In genomic region chr1:40759751-40760445, GRCm38 (mm10) we compare ENCODE assay signal across 27 mouse cellular contexts. TPM values are rescaled to one million over a fixed set of nuclear protein-coding genes. Genes with fewer than 3 reads are reported as not detected.
DNase-seq lines count a peak whose midpoint lies in the region; ATAC-seq and TF ChIP-seq lines count a peak whose summit lies in the region.
"Had no signal": no experiment of that assay in that cellular context is flagged by ENCODE, and none has a peak within 500 bp of the region (broad histone marks: within the 10 kb centered on the region; RNA-seq: fewer than 3 reads in every experiment).

No protein-coding gene starts in this region.

- no peaks in the 10 kb centered on the region for H3K79me2 ChIP-seq in heart, adult 2 months (replicated peaks; ENCODE audit: control insufficient read depth, insufficient read depth, low read length)

- intact Hi-C loops in heart, adult 2 months (cut with DNase I) = no loop called here

- ATAC-seq in intestine, postnatal 0 days = peak; percentile 66
- peak; percentile 75; the same call in 1 of the 2 replicates for ATAC-seq in kidney, embryonic 16.5 days (ENCODE audit: low FRiP score, low TSS enrichment)
- ATAC-seq: activated CD4-positive, CD25-positive, alpha-beta regulatory T cell, adult 4 months; inflammation-experienced regulatory T-cells, adult 6 months; midbrain, embryonic 13.5 days had no signal

- WGBS in heart, adult 2 months = 82% methylated on average over 6 of the region's 6 CpGs
- 57% methylated on average over 6 of the region's 6 CpGs for WGBS in intestine, postnatal 0 days
- WGBS in kidney, embryonic 16.5 days = 64% methylated on average over 6 of the region's 6 CpGs
- WGBS in small intestine, adult 2 months = 50% methylated on average over 6 of the region's 6 CpGs

- no peak overlapping the region for H3K27ac ChIP-seq in heart, adult 2 months
- H3K27ac ChIP-seq in intestine, postnatal 0 days (ENCODE audit: low read depth, low read length) = no peak overlapping the region
- peak overlapping the region; percentile 34; the same call in 1 of the 2 replicates for H3K27ac ChIP-seq in kidney, embryonic 16.5 days (ENCODE audit: low read length)
- peak overlapping the region; percentile 50 for H3K27ac ChIP-seq in small intestine, adult 2 months (ENCODE audit: insufficient read depth, low read depth, low read length)
- H3K27ac ChIP-seq: hindbrain, embryonic 14.5 days; limb, embryonic 12.5 days; midbrain, embryonic 13.5 days had no signal

- H3K4me2 ChIP-seq in intestine, postnatal 0 days (replicated peaks; ENCODE audit: low read depth) = no peak overlapping the region
- H3K4me2 ChIP-seq in kidney, embryonic 16.5 days (replicated peaks; ENCODE audit: low read depth, low read length) = no peak overlapping the region
- H3K4me2 ChIP-seq: hindbrain, embryonic 14.5 days; limb, embryonic 12.5 days; liver, embryonic 11.5 days; midbrain, embryonic 13.5 days had no signal

- no peak for TF ChIP-seq POLR2A in heart, adult 2 months (IDR thresholded peaks at IDR 0.05; ENCODE audit: insufficient read depth, low read depth, low read length)
- TF ChIP-seq POLR2A in small intestine, adult 2 months (IDR thresholded peaks at IDR 0.05; ENCODE audit: low read depth, low read length) = no peak

- no peak for TF ChIP-seq CTCF in heart, adult 2 months (IDR thresholded peaks at IDR 0.05)
- TF ChIP-seq CTCF in intestine, postnatal 0 days (IDR thresholded peaks at IDR 0.05; ENCODE audit: low read depth) = no peak
- TF ChIP-seq CTCF in small intestine, adult 2 months (IDR thresholded peaks at IDR 0.05; ENCODE audit: extremely low read depth, insufficient read length, insufficient replicate concordance, low read depth, low read length) = no peak

- H3K9ac ChIP-seq in heart, adult 2 months (ENCODE audit: low read depth, low read length) = no peak overlapping the region
- no peak overlapping the region for H3K9ac ChIP-seq in intestine, postnatal 0 days (ENCODE audit: low read depth, low read length)
- no peak overlapping the region for H3K9ac ChIP-seq in kidney, embryonic 16.5 days (replicated peaks; ENCODE audit: low read length)
- H3K9ac ChIP-seq: hindbrain, embryonic 14.5 days; limb, embryonic 12.5 days; midbrain, embryonic 13.5 days had no signal

- no peaks in the 10 kb centered on the region for H3K27me3 ChIP-seq in heart, adult 2 months (ENCODE audit: control insufficient read depth, insufficient read depth, low read length)
- H3K27me3 ChIP-seq in intestine, postnatal 0 days (replicated peaks; ENCODE audit: control insufficient read depth, insufficient read depth, low read length) = no peaks in the 10 kb centered on the region
- no peaks in the 10 kb centered on the region for H3K27me3 ChIP-seq in kidney, embryonic 16.5 days (ENCODE audit: insufficient read depth, low read length)
- H3K27me3 ChIP-seq in small intestine, adult 2 months (ENCODE audit: control insufficient read depth, insufficient read depth, low read length) = no peaks in the 10 kb centered on the region
- H3K27me3 ChIP-seq: limb, embryonic 12.5 days; megakaryocyte, embryonic 14.5 days; midbrain, embryonic 13.5 days had no signal

- peak; percentile 80 for DNase-seq in heart, adult 11 months
- no peak for DNase-seq in heart, adult 2 months
- DNase-seq in thymus, postnatal 25 days = no peak
- no peak for DNase-seq in spleen, postnatal 10 days (ENCODE audit: low spot score in 2 of 2)
- DNase-seq: adrenal gland, adult 8-10 months; cerebellum, adult 11-12 months; cerebellum, postnatal 14 days; gastrocnemius, postnatal 10 days; heart, postnatal 4 days; layer of hippocampus, postnatal 36 days; lung, adult 2 months; lung, postnatal 14 days; right cerebral cortex, postnatal 14 days; spleen, adult 18-20 months had no signal

- H3K36me3 ChIP-seq in heart, adult 2 months (ENCODE audit: control insufficient read depth, insufficient read depth, low read length) = no peaks in the 10 kb centered on the region
- H3K36me3 ChIP-seq in intestine, postnatal 0 days (ENCODE audit: control insufficient read depth, insufficient read depth) = no peaks in the 10 kb centered on the region; the same call in 1 of the 2 replicates
- no peaks in the 10 kb centered on the region for H3K36me3 ChIP-seq in kidney, embryonic 16.5 days (ENCODE audit: insufficient read depth, low read length)
- H3K36me3 ChIP-seq in small intestine, adult 2 months (ENCODE audit: control insufficient read depth, insufficient read depth, low read length) = peaks cover 21% of the 10 kb centered on the region
- H3K36me3 ChIP-seq: limb, embryonic 12.5 days; midbrain, embryonic 13.5 days had no signal

- peaks cover 1% of the 10 kb centered on the region; the same call in 1 of the 2 replicates for H3K4me1 ChIP-seq in heart, adult 2 months (ENCODE audit: control insufficient read depth, insufficient read depth, low read length)
- no peaks in the 10 kb centered on the region; the same call in 1 of the 2 replicates for H3K4me1 ChIP-seq in intestine, postnatal 0 days (replicated peaks; ENCODE audit: control insufficient read depth, insufficient read depth, low read length)
- H3K4me1 ChIP-seq in kidney, embryonic 16.5 days (ENCODE audit: insufficient read depth, low read length) = no peaks in the 10 kb centered on the region
- H3K4me1 ChIP-seq in small intestine, adult 2 months (ENCODE audit: control insufficient read depth, insufficient read depth, insufficient read length, low read length) = peaks cover 12% of the 10 kb centered on the region
- H3K4me1 ChIP-seq: megakaryocyte, embryonic 14.5 days; midbrain, embryonic 13.5 days had no signal

- TF ChIP-seq EP300 in heart, adult 2 months (IDR thresholded peaks at IDR 0.05; ENCODE audit: insufficient read depth, low read depth, low read length) = no peak

- H3K4me3 ChIP-seq in heart, adult 2 months = no peak overlapping the region
- H3K4me3 ChIP-seq in intestine, postnatal 0 days (ENCODE audit: low read depth, low read length) = no peak overlapping the region
- H3K4me3 ChIP-seq in kidney, embryonic 16.5 days (ENCODE audit: low read length) = no peak overlapping the region
- H3K4me3 ChIP-seq in small intestine, adult 2 months (ENCODE audit: low read depth, low read length) = no peak overlapping the region
- H3K4me3 ChIP-seq: limb, embryonic 12.5 days; megakaryocyte, embryonic 14.5 days; midbrain, embryonic 13.5 days had no signal

- H3K9me3 ChIP-seq in intestine, postnatal 0 days (ENCODE audit: control insufficient read depth) = no peaks in the 10 kb centered on the region
- no peaks in the 10 kb centered on the region for H3K9me3 ChIP-seq in kidney, embryonic 16.5 days (ENCODE audit: low read length)
- H3K9me3 ChIP-seq: limb, embryonic 12.5 days; megakaryocyte, embryonic 14.5 days; midbrain, embryonic 13.5 days had no signal

RNA-seq across cellular contexts. Expression of gene Mfsd9, which starts 30.6 kb away (rescaled TPM):
- total RNA-seq in heart, adult 2 months (2021) = under 1 TPM; 0.52 to 0.57 TPM
- polyA plus RNA-seq in heart, adult 2 months (2012; rRNA removed) = 0.72 and 1.3 TPM in 2 replicates
- polyA plus RNA-seq in intestine, postnatal 0 days (2015; fragmentation: Nextera tagmentation; extraction: Ambion mirVana) = 7.6 and 7.8 TPM in 2 replicates
- polyA plus RNA-seq in kidney, embryonic 16.5 days (2015; fragmentation: Nextera tagmentation; extraction: Ambion mirVana) = 5.9 and 7.2 TPM in 2 replicates
- polyA plus RNA-seq in small intestine, adult 2 months (2012; rRNA removed) = 6.7 and 14.0 TPM in 2 replicates

RNA-seq across cellular contexts. Expression of gene Tmem182, which starts 45.5 kb away (rescaled TPM):
- 100 to 1,000 TPM; 142 to 178 TPM for total RNA-seq in heart, adult 2 months (2021)
- 89.5 and 174 TPM in 2 replicates for polyA plus RNA-seq in heart, adult 2 months (2012; rRNA removed)
- 0.05 and 0.16 TPM in 2 replicates for polyA plus RNA-seq in intestine, postnatal 0 days (2015; fragmentation: Nextera tagmentation; extraction: Ambion mirVana)
- polyA plus RNA-seq in kidney, embryonic 16.5 days (2015; fragmentation: Nextera tagmentation; extraction: Ambion mirVana) = 0.63 and 0.87 TPM in 2 replicates
- polyA plus RNA-seq in small intestine, adult 2 months (2012; rRNA removed) = not detected in 2 replicates
- total RNA-seq: monocyte, adult 5-6 weeks; neutrophil, adult 5-6 weeks had no signal
- polyA plus RNA-seq: activated CD4-positive, CD25-positive, alpha-beta regulatory T cell, adult 4 months; forebrain, embryonic 11.5 days; hindbrain, embryonic 14.5 days; inflammation-experienced regulatory T-cells, adult 6 months had no signal

Comparison
In these comparisons a context has a peak if more than half of its experiments do, and no peak if none do; other contexts are left out.
1. H3K27ac ChIP-seq: peak in kidney, embryonic 16.5 days (single experiment) and small intestine, adult 2 months (single experiment); none in heart, adult 2 months (single experiment) and intestine, postnatal 0 days (single experiment).
2. RNA of gene Tmem182, which starts 45.5 kb away (polyA plus RNA-seq): 89.5 to 174 TPM in heart, adult 2 months; 0.63 to 0.87 TPM in kidney, embryonic 16.5 days, 0.05 to 0.16 TPM in intestine, postnatal 0 days and not detected in small intestine, adult 2 months; every median in the first group is over 10 times any median in the second.